Mouse (Mus musculus) lung, postnatal 0 days (tissue): Measurements from ENCODE around the gene Prkca. TPM values are rescaled to one million over a fixed set of nuclear protein-coding genes. Genes with fewer than 3 reads are reported as not detected.

ENCODE experiments used
- ATAC-seq: fragments of 200-750 bp; cut with Nextera tagmentation; 2 replicates; pipeline ENCODE4 v1.8.0; 2017; ENCODE audit warnings: moderate library complexity
- DNase-seq: peaks from one replicate; pipeline ENCODE4 v3.0.0-alpha.2; 2016; ENCODE audit warnings: low spot score
- H3K27ac ChIP-seq: fragments of 300-500 bp; sonication (generic); 2 replicates; pipeline ENCODE4 v1.5.1; 2014; ENCODE audit warnings: antibody characterized with exemption, mild to moderate bottlenecking, low read length, mixed read lengths
- H3K27me3 ChIP-seq: fragments of 300-500 bp; sonication (generic); replicated peaks from 2 replicates; pipeline ENCODE4 v1.6.1; 2014; ENCODE audit warnings: low read length, mixed read lengths; ENCODE audit not compliant: insufficient read depth
- H3K36me3 ChIP-seq: fragments of 300-500 bp; sonication (generic); 2 replicates; pipeline ENCODE4 v1.6.1; 2014; ENCODE audit warnings: low read length, mixed read lengths; ENCODE audit not compliant: insufficient read depth
- H3K4me1 ChIP-seq: fragments of 300-500 bp; sonication (generic); 2 replicates; pipeline ENCODE4 v1.6.1; 2014; ENCODE audit warnings: antibody characterized with exemption, low read depth, low read length, mixed read lengths; ENCODE audit not compliant: insufficient read depth
- H3K4me2 ChIP-seq: fragments of 300-500 bp; sonication (generic); replicated peaks from 2 replicates; pipeline ENCODE4 v1.6.1; 2014; ENCODE audit warnings: low read depth, mild to moderate bottlenecking, low read length, moderate library complexity, mixed read lengths
- H3K4me3 ChIP-seq: fragments of 300-500 bp; sonication (generic); 2 replicates; pipeline ENCODE4 v1.5.1; 2014; ENCODE audit warnings: low read depth, low read length
- H3K9ac ChIP-seq: fragments of 300-500 bp; sonication (generic); replicated peaks from 2 replicates; pipeline ENCODE4 v1.6.1; 2014; ENCODE audit warnings: low read depth, mild to moderate bottlenecking
- H3K9me3 ChIP-seq: fragments of 300-500 bp; sonication (generic); 2 replicates; pipeline ENCODE4 v1.6.1; 2016; ENCODE audit warnings: low read length, mixed read lengths
- CTCF ChIP-seq: IDR thresholded peaks from 2 replicates; pipeline ENCODE4 v1.5.1; 2016; ENCODE audit warnings: antibody characterized with exemption, mild to moderate bottlenecking
- EP300 ChIP-seq: IDR thresholded peaks from 2 replicates; pipeline ENCODE4 v1.6.1; 2016; ENCODE audit warnings: antibody characterized with exemption, mild to moderate bottlenecking, control low read depth
- WGBS: fragments of 180-500 bp; shearing (Covaris S2); extraction: QIAGEN DNeasy Blood & Tissue Kit; methylation state at CpG from one replicate; pipeline ENCODE4 v1.1.7; 2014; 5-methylcytosine and 5-hydroxymethylcytosine counted together
- polyA plus RNA-seq: library from polyadenylated mRNA; unstranded; fragments of >200 nt; fragmentation: Nextera tagmentation; extraction: Ambion mirVana; gene quantifications from 2 replicates; pipeline ENCODE4 v1.2.1, GENCODE M21; 2015

The Prkca gene
- polyA plus RNA-seq, 1 experiment from 2014 or later: 4.0 TPM

DNA sequence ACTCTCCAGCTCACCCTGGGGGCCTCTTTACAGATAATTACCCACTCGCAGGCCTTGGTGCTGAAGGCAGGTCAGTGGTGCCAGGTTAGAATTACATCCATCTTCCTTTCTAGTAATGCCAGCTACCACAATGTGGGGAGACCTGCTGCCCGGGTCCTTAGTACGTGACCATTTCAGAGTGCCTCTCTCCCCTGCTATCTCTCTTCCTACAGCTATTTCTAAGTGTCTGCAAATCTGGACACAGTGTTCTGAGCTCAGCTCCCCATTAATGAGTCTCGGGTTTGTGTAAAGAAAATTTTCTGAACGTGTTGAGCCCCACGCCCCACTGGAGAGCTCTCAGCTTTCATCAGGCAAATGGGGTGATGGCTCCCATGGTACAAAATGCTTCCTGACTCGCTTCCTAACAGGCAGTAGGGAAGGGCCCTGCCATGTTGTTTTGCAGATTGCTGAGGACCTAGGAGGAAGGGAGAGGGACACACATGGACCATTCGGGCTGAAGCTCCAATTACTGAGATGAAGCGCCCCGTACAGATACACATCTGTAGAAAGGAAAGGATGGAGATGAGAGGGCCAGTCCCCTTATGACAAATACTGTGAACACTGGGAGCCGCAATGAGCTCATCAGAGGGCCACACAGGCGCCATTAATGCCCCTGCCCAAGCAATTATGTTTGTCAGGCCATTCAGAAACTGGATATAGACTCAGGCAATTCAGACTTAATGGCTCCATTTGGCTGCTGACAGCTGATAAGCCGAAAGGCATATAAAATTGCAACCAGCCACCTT is 386.0 kb downstream of the Prkca start:
- Histone ChIP-seq H3K27me3 (no peaks in the 10 kb centered on the region), H3K4me2 (no peak overlapping the region), H3K4me3 (no peak overlapping the region), H3K9ac (no peak overlapping the region), H3K27ac (no peak overlapping the region), H3K4me1 (no peaks in the 10 kb centered on the region), H3K9me3 (no peaks in the 10 kb centered on the region), H3K36me3 (peaks cover 6% of the 10 kb centered on the region; the same call in 1 of the 2 replicates)
- no peak for ATAC-seq
- TF ChIP-seq EP300 (no peak), CTCF (no peak)
- no peak for DNase-seq
- 80% methylated on average over 13 of the region's 13 CpGs for WGBS

DNA sequence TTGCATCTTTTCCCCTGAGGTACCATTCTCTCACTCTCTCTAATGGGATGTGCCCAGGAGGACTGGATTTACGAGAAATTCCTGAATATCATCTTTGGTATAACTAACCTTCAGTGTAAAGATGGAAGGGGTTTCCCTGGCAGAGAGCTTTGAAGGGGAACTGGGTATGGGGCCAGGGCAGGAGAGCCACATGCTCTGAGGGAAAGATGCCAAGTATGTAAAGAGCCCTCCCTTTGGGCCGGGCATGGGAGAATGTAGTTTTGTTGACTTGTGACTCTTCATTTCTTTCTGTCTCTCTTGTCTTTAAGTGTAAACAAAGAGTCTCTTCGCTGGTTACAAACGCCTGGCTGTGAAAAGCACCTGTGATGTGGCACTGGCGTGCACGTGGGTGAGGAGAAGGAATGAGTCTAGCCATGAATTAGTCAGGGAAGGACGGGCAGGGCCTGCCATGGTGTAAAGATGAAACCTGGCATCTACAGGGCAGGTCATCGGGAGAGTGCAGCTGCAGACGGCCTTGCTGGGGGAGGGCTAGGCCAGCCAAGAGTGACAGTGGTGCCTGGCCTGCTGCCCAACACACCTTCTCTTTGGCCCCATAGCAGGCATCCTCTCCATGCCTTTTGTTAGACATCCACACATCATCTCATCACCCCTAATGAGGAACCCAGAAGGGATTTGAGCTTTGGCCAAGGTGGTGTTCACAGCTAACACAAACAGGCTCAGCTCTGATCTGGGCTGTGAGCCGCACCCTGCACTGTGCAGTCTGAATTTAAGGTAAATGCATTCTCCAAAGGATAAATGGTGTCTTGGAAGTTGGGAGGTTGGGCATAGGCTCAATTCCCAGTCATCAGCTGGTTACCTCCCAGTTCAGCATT is 388.3 kb downstream of the Prkca start:
- no peak for TF ChIP-seq CTCF
- TF ChIP-seq EP300: no peak
- Histone ChIP-seq H3K27ac (no peak overlapping the region), H3K9me3 (no peaks in the 10 kb centered on the region), H3K9ac (no peak overlapping the region), H3K36me3 (peaks cover 5% of the 10 kb centered on the region; the same call in 1 of the 2 replicates), H3K27me3 (no peaks in the 10 kb centered on the region), H3K4me2 (no peak overlapping the region), H3K4me3 (no peak overlapping the region), H3K4me1 (no peaks in the 10 kb centered on the region)
- 65% methylated on average over 10 of the region's 10 CpGs for WGBS
- no peak for DNase-seq
- ATAC-seq: no peak

DNA sequence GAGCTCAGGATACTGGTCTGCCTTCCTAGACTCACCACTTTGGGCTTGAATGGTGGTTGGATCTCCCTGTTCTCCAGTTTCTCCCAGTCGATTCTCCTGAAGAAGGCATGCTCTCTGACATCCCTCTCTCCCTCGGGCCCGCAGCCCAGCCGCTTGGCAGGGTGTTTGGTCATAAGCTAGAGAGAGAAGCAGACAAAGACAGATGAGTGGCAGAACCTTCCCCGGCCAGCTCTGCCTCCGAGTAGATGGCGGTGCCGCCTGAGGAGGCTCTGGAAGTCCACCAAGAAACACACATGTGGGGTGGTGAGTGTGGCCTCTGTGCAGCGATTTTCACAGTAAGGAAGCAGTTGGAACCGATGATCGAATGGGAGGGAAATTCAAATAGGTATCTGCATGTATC is 392.3 kb downstream of the Prkca start:
- no peak overlapping the region for H3K27ac ChIP-seq
- no peaks in the 10 kb centered on the region for H3K9me3 ChIP-seq
- H3K27me3 ChIP-seq: no peaks in the 10 kb centered on the region
- DNase-seq: no peak
- WGBS: 78% methylated on average over 11 of the region's 11 CpGs
- H3K4me1 ChIP-seq: no peaks in the 10 kb centered on the region
- no peak overlapping the region for H3K9ac ChIP-seq
- TF ChIP-seq CTCF (no peak), EP300 (no peak)
- no peak overlapping the region for H3K4me2 ChIP-seq
- H3K36me3 ChIP-seq: no peaks in the 10 kb centered on the region
- no peak overlapping the region for H3K4me3 ChIP-seq
- ATAC-seq: no peak

DNA sequence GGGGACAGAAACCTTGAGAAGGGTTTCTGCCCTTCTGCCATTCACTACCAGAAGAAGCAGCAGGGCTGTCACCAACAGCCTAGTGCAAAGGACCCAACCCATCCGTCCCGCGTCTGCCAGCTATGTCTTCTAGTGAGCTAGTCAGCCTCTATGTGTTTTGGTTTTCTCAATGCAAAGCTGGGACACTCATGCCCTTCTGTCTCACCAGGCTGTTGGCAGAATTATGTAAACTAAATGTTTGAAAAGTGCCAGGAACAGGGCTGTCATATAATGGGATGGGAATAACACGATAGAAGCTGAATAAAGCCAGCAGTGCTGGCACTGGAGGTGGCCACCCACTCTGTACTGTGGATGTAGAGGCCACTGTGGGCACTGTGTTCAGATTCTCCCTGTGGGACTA is 393.1 kb downstream of the Prkca start:
- H3K27ac ChIP-seq: no peak overlapping the region
- DNase-seq (no peak), ATAC-seq (no peak)
- H3K36me3 ChIP-seq: no peaks in the 10 kb centered on the region
- TF ChIP-seq CTCF: no peak
- TF ChIP-seq EP300: no peak
- 91% methylated on average over 4 of the region's 4 CpGs for WGBS
- no peak overlapping the region for H3K4me2 ChIP-seq
- no peaks in the 10 kb centered on the region for H3K4me1 ChIP-seq
- H3K9ac ChIP-seq: no peak overlapping the region
- H3K9me3 ChIP-seq: no peaks in the 10 kb centered on the region
- no peaks in the 10 kb centered on the region for H3K27me3 ChIP-seq
- H3K4me3 ChIP-seq: no peak overlapping the region

DNA sequence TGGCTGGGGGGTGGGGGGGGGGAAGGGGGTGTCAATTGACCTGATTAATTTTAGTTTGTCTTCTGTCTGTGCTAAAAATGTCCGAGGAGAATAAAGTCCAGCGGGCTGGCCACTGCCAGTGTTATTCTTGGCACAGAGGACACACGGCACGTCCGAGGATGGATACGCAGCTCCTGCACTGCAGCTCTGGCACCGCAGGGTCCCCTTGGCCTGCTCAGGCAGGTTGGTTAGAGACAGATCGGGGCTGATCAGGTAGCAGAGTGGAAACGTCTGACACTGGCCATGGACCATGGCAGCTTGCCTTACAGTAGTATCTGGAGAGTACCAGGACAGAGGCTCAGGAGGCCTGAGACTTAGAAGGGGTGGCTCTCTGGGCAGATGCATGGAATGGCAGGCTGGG is 393.5 kb downstream of the Prkca start:
- 71% methylated on average over 9 of the region's 9 CpGs for WGBS
- H3K27me3 ChIP-seq: no peaks in the 10 kb centered on the region
- DNase-seq: no peak

DNA sequence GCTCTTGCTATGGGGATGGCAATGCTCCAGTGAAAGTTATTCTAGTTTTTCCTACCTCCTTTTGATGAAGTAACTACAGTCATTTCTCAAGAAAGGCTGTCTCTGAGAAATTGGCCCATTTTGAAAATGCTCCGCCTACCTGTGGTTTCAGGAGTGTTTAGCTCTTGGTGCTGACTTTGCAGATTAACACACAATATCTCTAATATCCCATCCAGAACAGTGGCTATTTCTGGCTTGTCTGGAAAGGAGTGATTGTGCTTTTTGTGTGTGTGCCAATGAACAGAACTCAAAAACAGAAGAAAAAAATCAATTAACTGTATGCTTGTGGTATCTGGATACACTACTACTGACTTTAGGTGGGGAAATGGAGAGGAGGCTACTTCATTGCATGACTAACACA is 395.8 kb downstream of the Prkca start:
- H3K9ac ChIP-seq: no peak overlapping the region
- H3K4me3 ChIP-seq: no peak overlapping the region
- H3K4me1 ChIP-seq: no peaks in the 10 kb centered on the region
- no peaks in the 10 kb centered on the region for H3K9me3 ChIP-seq
- H3K36me3 ChIP-seq: peaks cover 3% of the 10 kb centered on the region; the same call in 1 of the 2 replicates
- 97% methylated on average over 1 of the region's 1 CpGs for WGBS
- H3K27ac ChIP-seq: no peak overlapping the region
- TF ChIP-seq CTCF (no peak), EP300 (no peak)
- H3K27me3 ChIP-seq: no peaks in the 10 kb centered on the region
- ATAC-seq (no peak), DNase-seq (no peak)
- no peak overlapping the region for H3K4me2 ChIP-seq

More for the DNA sequence above, 393.5 kb downstream of the Prkca start:
- H3K4me1 ChIP-seq: no peaks in the 10 kb centered on the region
- H3K4me2 ChIP-seq: no peak overlapping the region
- no peak for ATAC-seq
- H3K9me3 ChIP-seq: no peaks in the 10 kb centered on the region
- H3K27ac ChIP-seq: no peak overlapping the region
- no peaks in the 10 kb centered on the region for H3K36me3 ChIP-seq
- no peak overlapping the region for H3K9ac ChIP-seq
- TF ChIP-seq CTCF (no peak), EP300 (no peak)
- H3K4me3 ChIP-seq: no peak overlapping the region
